Mouse (Mus musculus): ENCODE measurements around the gene Plxna4. TPM values are rescaled to one million over a fixed set of nuclear protein-coding genes. Genes with fewer than 3 reads are reported as not detected.

Gene Plxna4
- total RNA-seq, 2 experiments from 2014 or later = 0.04 TPM; not detected in 1

GRCm38 (mm10) chr6:32357497-32357896 lies 230.5 kb downstream of the Plxna4 start:
- no peak for ATAC-seq (ENCODE audit: poor library complexity, severe bottlenecking)

GRCm38 (mm10) chr6:32355559-32355958 lies 232.4 kb downstream of the Plxna4 start:
- ATAC-seq (ENCODE audit: poor library complexity, severe bottlenecking) = no peak

- no peak for ATAC-seq (ENCODE audit: poor library complexity, severe bottlenecking)
Measured at GRCm38 (mm10) chr6:32348996-32349395, 239.0 kb downstream of the Plxna4 start.

GRCm38 (mm10) chr6:32348126-32348525 lies 239.9 kb downstream of the Plxna4 start:
- no peak for ATAC-seq (ENCODE audit: poor library complexity, severe bottlenecking)

- ATAC-seq (ENCODE audit: poor library complexity, severe bottlenecking) = no peak
Measured at GRCm38 (mm10) chr6:32346015-32346414, 242.0 kb downstream of the Plxna4 start.

- ATAC-seq (ENCODE audit: poor library complexity, severe bottlenecking) = no peak
Measured at GRCm38 (mm10) chr6:32342727-32343126, 245.3 kb downstream of the Plxna4 start.

GRCm38 (mm10) chr6:32342272-32342671 lies 245.7 kb downstream of the Plxna4 start:
- no peak for ATAC-seq (ENCODE audit: poor library complexity, severe bottlenecking)

GRCm38 (mm10) chr6:32338416-32338943 lies 249.5 kb downstream of the Plxna4 start:
- ATAC-seq (ENCODE audit: poor library complexity, severe bottlenecking) = no peak

- ATAC-seq (ENCODE audit: poor library complexity, severe bottlenecking) = no peak
Measured at GRCm38 (mm10) chr6:32331281-32331680, 256.7 kb downstream of the Plxna4 start.

GRCm38 (mm10) chr6:32330034-32330795 lies 257.8 kb downstream of the Plxna4 start:
- ATAC-seq (ENCODE audit: poor library complexity, severe bottlenecking) = no peak

- ATAC-seq (ENCODE audit: poor library complexity, severe bottlenecking) = peak; percentile 56
Measured at GRCm38 (mm10) chr6:32328028-32328427, 260.0 kb downstream of the Plxna4 start.

GRCm38 (mm10) chr6:32327173-32327572 lies 260.8 kb downstream of the Plxna4 start:
- ATAC-seq (ENCODE audit: poor library complexity, severe bottlenecking) = no peak

GRCm38 (mm10) chr6:32326406-32326805 lies 261.6 kb downstream of the Plxna4 start:
- no peak for ATAC-seq (ENCODE audit: poor library complexity, severe bottlenecking)

GRCm38 (mm10) chr6:32325851-32326250 lies 262.1 kb downstream of the Plxna4 start:
- ATAC-seq (ENCODE audit: poor library complexity, severe bottlenecking) = no peak

- ATAC-seq (ENCODE audit: poor library complexity, severe bottlenecking) = no peak
Measured at GRCm38 (mm10) chr6:32321187-32321586, 266.8 kb downstream of the Plxna4 start.

- ATAC-seq (ENCODE audit: poor library complexity, severe bottlenecking) = no peak
Measured at GRCm38 (mm10) chr6:32320254-32320653, 267.7 kb downstream of the Plxna4 start.

GRCm38 (mm10) chr6:32317470-32317869 lies 270.5 kb downstream of the Plxna4 start:
- ATAC-seq (ENCODE audit: poor library complexity, severe bottlenecking) = no peak

GRCm38 (mm10) chr6:32315011-32315450 lies 273.0 kb downstream of the Plxna4 start:
- no peak for ATAC-seq (ENCODE audit: poor library complexity, severe bottlenecking)

GRCm38 (mm10) chr6:32309147-32309546 lies 278.8 kb downstream of the Plxna4 start:
- ATAC-seq (ENCODE audit: poor library complexity, severe bottlenecking) = no peak

GRCm38 (mm10) chr6:32300611-32301010 lies 287.4 kb downstream of the Plxna4 start:
- no peak for ATAC-seq (ENCODE audit: poor library complexity, severe bottlenecking)

GRCm38 (mm10) chr6:32281457-32281856 lies 306.5 kb downstream of the Plxna4 start:
- no peak for ATAC-seq (ENCODE audit: poor library complexity, severe bottlenecking)

GRCm38 (mm10) chr6:32280728-32281127 lies 307.3 kb downstream of the Plxna4 start:
- ATAC-seq (ENCODE audit: poor library complexity, severe bottlenecking) = no peak
